Mouse (Mus musculus): ENCODE data around the gene Gm2042. TPM values are rescaled to one million over a fixed set of nuclear protein-coding genes. Genes with fewer than 3 reads are reported as not detected.
"Not testable (repeated sequence)": the region's sequence is repeated elsewhere in the genome, so short reads cannot be mapped to it uniquely, and the experiment has no call there.

Gene Gm2042
- not detected in 2 replicates for polyA plus RNA-seq (2016; fragmentation: Nextera tagmentation; extraction: Ambion mirVana)

DNA sequence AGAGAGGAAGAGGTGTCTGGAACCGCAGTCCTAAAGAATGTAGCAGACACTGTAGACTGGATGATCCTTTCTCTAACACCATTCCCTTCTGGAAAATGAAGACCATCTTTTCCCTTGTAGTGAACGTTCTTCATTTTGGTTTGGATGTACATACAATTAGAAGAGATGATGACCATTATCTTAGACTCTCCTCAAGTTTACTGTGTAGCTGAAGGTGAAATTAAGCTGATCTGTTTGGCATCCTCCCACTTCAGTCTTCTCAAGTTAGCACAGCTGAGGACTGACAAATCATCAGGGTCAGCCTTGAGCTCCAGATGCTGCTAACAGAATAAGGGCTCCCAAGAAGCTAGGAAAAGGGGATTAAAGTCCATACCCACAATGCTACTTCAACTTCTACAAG is at the start of gene Gm2042:
Gene Gm2042 (plus strand): TSS at position 301 of the 400 bp plus-strand sequence.
- H3K9me3 ChIP-seq (replicated peaks); H3K27ac ChIP-seq; H3K4me3 ChIP-seq; H3K27me3 ChIP-seq; H3K4me1 ChIP-seq; H3K36me3 ChIP-seq; H3K9ac ChIP-seq; H3K4me2 ChIP-seq (replicated peaks); ATAC-seq (ENCODE audit: low FRiP score): not testable (repeated sequence)
- WGBS: 82% methylated on average over 2 of the region's 2 CpGs

DNA sequence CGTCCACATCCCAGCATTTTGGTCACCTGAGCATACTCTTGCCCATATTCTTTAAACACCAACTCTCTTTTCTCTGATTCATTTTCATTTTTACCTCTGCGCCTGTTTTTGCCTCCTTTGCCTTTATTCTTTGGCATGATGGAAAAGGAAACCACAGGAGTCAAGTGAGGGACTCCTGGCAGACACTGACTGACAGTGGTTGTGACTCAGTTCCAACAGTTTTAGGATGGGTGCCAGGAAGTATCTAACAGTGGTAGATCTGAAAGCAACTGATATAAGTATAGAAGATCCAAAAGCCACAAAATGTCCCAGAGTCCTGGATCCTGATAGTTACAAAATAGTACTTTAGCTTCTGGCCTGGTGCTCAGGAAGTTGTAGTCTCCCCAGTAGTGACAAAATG is 34.2 kb upstream of the Gm2042 start, which contains the start of gene Gm2035:
Gene Gm2035 (minus strand): TSS at position 137 of the 400 bp plus-strand sequence.
- H3K4me2 ChIP-seq (replicated peaks); H3K27ac ChIP-seq; H3K4me1 ChIP-seq; H3K4me3 ChIP-seq; H3K27me3 ChIP-seq; H3K9me3 ChIP-seq (replicated peaks); ATAC-seq (ENCODE audit: low FRiP score); H3K9ac ChIP-seq; H3K36me3 ChIP-seq: not testable (repeated sequence)
- 65% methylated on average over 2 of the region's 2 CpGs for WGBS

DNA sequence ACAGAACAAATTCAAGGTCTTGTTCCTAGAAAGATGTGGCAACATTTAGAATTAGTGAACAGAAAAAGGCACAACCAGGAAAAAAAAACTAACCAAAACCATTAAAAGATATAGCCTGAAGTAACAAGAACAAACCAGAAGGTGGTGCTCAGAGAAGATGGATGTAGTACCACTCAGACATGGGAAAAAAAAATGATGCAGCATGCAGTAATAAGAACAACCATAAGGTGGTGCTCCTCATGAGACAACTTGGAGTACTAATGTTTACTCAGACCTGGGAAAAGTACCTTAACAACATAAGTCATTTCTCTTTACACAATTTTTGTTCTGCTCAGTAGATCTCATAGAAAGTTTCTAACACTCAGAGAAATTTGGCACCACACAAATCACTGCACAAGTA is 30.1 kb downstream of the Gm2042 start:
- not testable (repeated sequence) for H3K9me3 ChIP-seq (replicated peaks); H3K4me3 ChIP-seq; ATAC-seq (ENCODE audit: low FRiP score); H3K27ac ChIP-seq; H3K9ac ChIP-seq; H3K36me3 ChIP-seq; H3K27me3 ChIP-seq; H3K4me2 ChIP-seq (replicated peaks); H3K4me1 ChIP-seq

DNA sequence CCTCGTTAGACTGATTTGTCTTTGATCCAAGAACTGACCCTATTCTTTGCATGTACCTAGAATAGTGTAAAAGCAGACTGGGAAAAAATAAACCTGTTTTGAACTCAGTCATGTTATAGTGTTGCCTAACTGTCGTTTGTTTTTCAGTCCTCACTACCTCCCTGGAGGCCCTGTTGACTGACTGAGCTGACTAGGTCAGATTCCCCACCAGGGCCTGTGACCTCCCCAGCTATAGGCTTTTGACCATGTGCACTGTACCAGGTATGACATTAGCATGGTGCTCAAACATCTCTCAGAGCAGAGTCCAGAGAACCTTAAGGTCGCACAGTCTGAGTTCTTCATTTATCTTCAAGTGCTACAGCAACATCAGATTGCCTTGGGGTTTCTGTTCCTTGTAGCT is 50.2 kb downstream of the Gm2042 start:
- H3K36me3 ChIP-seq; H3K27me3 ChIP-seq; H3K4me2 ChIP-seq (replicated peaks); ATAC-seq (ENCODE audit: low FRiP score); H3K4me3 ChIP-seq; H3K4me1 ChIP-seq; H3K27ac ChIP-seq; H3K9ac ChIP-seq; H3K9me3 ChIP-seq (replicated peaks): not testable (repeated sequence)
- WGBS: 81% methylated on average over 3 of the region's 3 CpGs

Other genes starting within 250 kb of the Gm2042 start
- not detected in 2 replicates for gene Gm21319, start 178.3 kb upstream of the Gm2042 start, polyA plus RNA-seq (2016; fragmentation: Nextera tagmentation; extraction: Ambion mirVana)
- gene Gm21936, start 158.6 kb upstream of the Gm2042 start, polyA plus RNA-seq (2016; fragmentation: Nextera tagmentation; extraction: Ambion mirVana): not detected in 2 replicates
- gene BB287469, start 137.5 kb upstream of the Gm2042 start, polyA plus RNA-seq (2016; fragmentation: Nextera tagmentation; extraction: Ambion mirVana): not detected in 2 replicates
- gene Gm2001, start 111.7 kb upstream of the Gm2042 start, polyA plus RNA-seq (2016; fragmentation: Nextera tagmentation; extraction: Ambion mirVana): not detected in 2 replicates
- gene Gm2016, start 80.0 kb upstream of the Gm2042 start, polyA plus RNA-seq (2016; fragmentation: Nextera tagmentation; extraction: Ambion mirVana): not detected in 2 replicates
- not detected in 2 replicates for gene Gm2022, start 58.7 kb upstream of the Gm2042 start, polyA plus RNA-seq (2016; fragmentation: Nextera tagmentation; extraction: Ambion mirVana)
- gene Gm2035, start 34.2 kb upstream of the Gm2042 start, polyA plus RNA-seq (2016; fragmentation: Nextera tagmentation; extraction: Ambion mirVana): not detected in 2 replicates
- gene Gm2075, start 57.8 kb downstream of the Gm2042 start, polyA plus RNA-seq (2016; fragmentation: Nextera tagmentation; extraction: Ambion mirVana): not detected in 2 replicates
- not detected in 2 replicates for gene Gm6803, start 64.7 kb downstream of the Gm2042 start, polyA plus RNA-seq (2016; fragmentation: Nextera tagmentation; extraction: Ambion mirVana)
- gene Gm2056, start 72.9 kb downstream of the Gm2042 start, polyA plus RNA-seq (2016; fragmentation: Nextera tagmentation; extraction: Ambion mirVana): not detected in 2 replicates
- gene Gm16368, start 129.6 kb downstream of the Gm2042 start, polyA plus RNA-seq (2016; fragmentation: Nextera tagmentation; extraction: Ambion mirVana): not detected in 2 replicates
- not detected in 2 replicates for gene Gm10436, start 228.0 kb downstream of the Gm2042 start, polyA plus RNA-seq (2016; fragmentation: Nextera tagmentation; extraction: Ambion mirVana)